Mouse (Mus musculus) limb, embryonic 15.5 days (tissue): ENCODE data around the gene Mtor. TPM values are rescaled to one million over a fixed set of nuclear protein-coding genes. Genes with fewer than 3 reads are reported as not detected.

Experiments
- ATAC-seq: fragments of 200-750 bp; cut with Nextera tagmentation; 2 replicates; pipeline ENCODE4 v1.8.0; 2017; ENCODE audit warnings: low read depth, moderate TSS enrichment; ENCODE audit not compliant: insufficient number of reproducible peaks, low FRiP score, low TSS enrichment
- H3K27ac ChIP-seq: fragments of 300-500 bp; sonication (generic); 2 replicates; pipeline ENCODE4 v1.5.1; 2015; ENCODE audit warnings: moderate library complexity, mild to moderate bottlenecking, inconsistent platforms
- H3K27me3 ChIP-seq: fragments of 300-500 bp; sonication (generic); 2 replicates; pipeline ENCODE4 v1.6.1; 2015; ENCODE audit warnings: inconsistent platforms
- H3K36me3 ChIP-seq: fragments of 300-500 bp; sonication (generic); 2 replicates; pipeline ENCODE4 v1.6.1; 2015; ENCODE audit warnings: inconsistent platforms
- H3K4me1 ChIP-seq: fragments of 300-500 bp; sonication (generic); 2 replicates; pipeline ENCODE4 v1.6.1; 2015; ENCODE audit warnings: inconsistent platforms
- H3K4me2 ChIP-seq: fragments of 300-500 bp; sonication (generic); 2 replicates; pipeline ENCODE4 v1.6.1; 2015; ENCODE audit warnings: mild to moderate bottlenecking, inconsistent platforms
- H3K4me3 ChIP-seq: fragments of 300-500 bp; sonication (generic); 2 replicates; pipeline ENCODE4 v1.5.1; 2015; ENCODE audit warnings: mild to moderate bottlenecking, inconsistent platforms
- H3K9ac ChIP-seq: fragments of 300-500 bp; sonication (generic); 2 replicates; pipeline ENCODE4 v1.6.1; 2015; ENCODE audit warnings: inconsistent platforms
- H3K9me3 ChIP-seq: fragments of 300-500 bp; sonication (generic); 2 replicates; pipeline ENCODE4 v1.6.1; 2016; ENCODE audit warnings: inconsistent platforms
- WGBS: fragments of 180-500 bp; shearing (Covaris S2); methylation state at CpG from one replicate; pipeline ENCODE4 v1.1.7; 2015; 5-methylcytosine and 5-hydroxymethylcytosine counted together
- polyA plus RNA-seq: library from polyadenylated mRNA; unstranded; fragments of >200 nt; fragmentation: Nextera tagmentation; extraction: Ambion mirVana; gene quantifications from 2 replicates; pipeline ENCODE4 v1.2.1, GENCODE M21; 2015

The Mtor gene
- polyA plus RNA-seq, 1 experiment from 2014 or later: 13.6 TPM

DNA sequence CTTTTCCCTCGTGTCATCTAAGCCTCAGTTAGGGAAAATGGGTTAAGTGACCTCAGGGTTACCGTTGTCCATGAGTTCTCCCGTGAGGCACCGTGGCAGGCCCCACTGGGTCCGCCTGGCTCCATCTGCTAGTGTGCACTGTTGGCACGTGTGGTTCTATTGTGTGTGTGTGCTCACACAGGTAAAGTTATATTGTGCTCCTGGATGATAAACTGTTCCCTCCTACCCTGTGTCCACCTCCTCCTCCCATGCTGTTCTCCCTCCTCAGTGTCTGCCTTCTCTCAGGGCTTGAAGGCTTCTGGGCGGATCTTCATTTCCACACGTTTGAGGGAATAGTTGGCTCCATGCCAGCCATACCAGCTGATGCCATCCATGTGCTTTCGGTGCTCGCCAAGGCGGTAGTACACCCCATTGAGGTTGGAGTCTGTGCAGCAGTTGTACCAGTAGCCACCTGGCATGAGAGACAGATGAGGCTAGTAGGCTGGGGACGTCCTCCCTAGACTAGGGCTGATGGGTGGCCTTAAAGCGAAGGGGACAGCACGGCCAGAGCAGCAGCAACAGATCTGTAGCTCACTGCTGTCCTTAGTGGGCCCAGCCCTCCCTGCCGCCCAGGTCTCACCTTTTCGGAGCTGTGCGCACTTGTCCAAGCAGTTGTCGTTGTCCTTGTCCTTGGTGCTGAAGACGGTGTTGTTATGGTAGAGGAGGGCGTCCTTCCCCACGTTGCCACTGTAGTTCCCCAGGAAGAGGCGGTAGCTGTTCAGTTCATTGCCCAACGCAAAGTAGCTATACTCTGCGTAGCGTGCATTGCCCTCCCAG, 47.7 kb downstream of the Mtor start:
- 82% methylated on average over 25 of the region's 25 CpGs for WGBS
- H3K4me3 ChIP-seq: no peak overlapping the region
- ATAC-seq: peak; percentile 37; the same call in 1 of the 2 replicates
- H3K27ac ChIP-seq: no peak overlapping the region
- H3K27me3 ChIP-seq: no peaks in the 10 kb centered on the region
- no peak overlapping the region for H3K9ac ChIP-seq
- H3K4me2 ChIP-seq: no peak overlapping the region
- peaks cover 7% of the 10 kb centered on the region; the same call in 1 of the 2 replicates for H3K4me1 ChIP-seq
- no peaks in the 10 kb centered on the region for H3K9me3 ChIP-seq
- peaks cover 68% of the 10 kb centered on the region for H3K36me3 ChIP-seq

DNA sequence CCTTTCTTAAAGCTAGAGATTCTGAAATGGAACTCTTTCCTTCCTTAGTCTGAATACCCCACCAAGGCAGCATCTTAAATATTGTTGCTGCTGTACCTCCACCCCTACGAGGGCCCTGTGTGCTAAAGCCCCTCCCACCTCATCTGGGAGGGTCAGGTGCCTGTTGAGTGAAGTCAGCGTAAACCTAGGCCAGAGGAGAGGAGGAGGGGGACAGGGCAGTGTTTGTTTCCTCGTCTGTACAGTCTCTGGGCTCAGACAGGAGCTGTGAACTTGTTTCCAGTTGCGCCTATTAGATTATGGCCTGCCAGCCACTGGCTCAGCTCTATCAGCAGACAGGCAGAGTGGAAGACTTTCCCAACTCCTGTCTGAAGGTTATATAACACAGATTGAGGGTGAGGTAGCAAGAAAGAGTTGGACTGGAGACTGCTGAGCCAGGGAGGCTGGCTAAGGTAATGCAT, 52.0 kb downstream of the Mtor start, which contains the start of gene Angptl7:
Gene Angptl7, minus strand, starts transcription at position 51 of the 458 bp plus-strand sequence.
- peaks cover 50% of the 10 kb centered on the region for H3K36me3 ChIP-seq
- no peaks in the 10 kb centered on the region for H3K27me3 ChIP-seq
- WGBS: 35% methylated on average over 4 of the region's 4 CpGs
- no peak for ATAC-seq
- peaks cover 18% of the 10 kb centered on the region for H3K4me1 ChIP-seq
- no peak within 1 kb of the TSS for H3K27ac ChIP-seq
- no peaks in the 10 kb centered on the region for H3K9me3 ChIP-seq
- no peak within 1 kb of the TSS for H3K4me2 ChIP-seq
- H3K4me3 ChIP-seq: no peak within 1 kb of the TSS
- H3K9ac ChIP-seq: no peak within 1 kb of the TSS

DNA sequence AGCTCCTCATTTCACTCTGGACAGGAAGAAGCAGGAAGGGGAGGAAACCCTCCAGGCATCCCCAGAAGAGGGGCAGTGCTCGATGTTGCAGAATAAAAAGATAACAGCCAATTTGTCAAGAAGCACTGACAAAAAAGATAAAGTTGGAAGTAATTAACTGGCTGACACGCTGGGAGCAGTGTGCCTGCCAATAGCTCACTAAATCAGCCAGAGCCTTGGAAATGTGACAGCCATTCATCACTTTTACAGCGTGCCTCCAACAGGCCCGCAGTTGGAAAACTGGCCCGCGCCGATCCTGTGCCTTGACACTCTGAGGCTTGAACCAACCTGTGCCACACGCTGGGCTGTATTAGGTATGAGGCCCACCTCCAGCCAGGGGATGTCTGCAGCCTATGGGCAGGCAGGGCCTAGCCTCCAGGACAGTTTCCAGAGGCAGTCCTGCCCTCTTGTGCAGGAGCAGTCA, 56.1 kb downstream of the Mtor start:
- peaks cover 43% of the 10 kb centered on the region for H3K36me3 ChIP-seq
- H3K9ac ChIP-seq: no peak overlapping the region
- H3K9me3 ChIP-seq: no peaks in the 10 kb centered on the region
- H3K27me3 ChIP-seq: no peaks in the 10 kb centered on the region
- no peak overlapping the region for H3K4me3 ChIP-seq
- H3K27ac ChIP-seq: no peak overlapping the region
- no peak overlapping the region for H3K4me2 ChIP-seq
- H3K4me1 ChIP-seq: peaks cover 22% of the 10 kb centered on the region
- 7% methylated on average over 8 of the region's 8 CpGs for WGBS
- no peak for ATAC-seq

DNA sequence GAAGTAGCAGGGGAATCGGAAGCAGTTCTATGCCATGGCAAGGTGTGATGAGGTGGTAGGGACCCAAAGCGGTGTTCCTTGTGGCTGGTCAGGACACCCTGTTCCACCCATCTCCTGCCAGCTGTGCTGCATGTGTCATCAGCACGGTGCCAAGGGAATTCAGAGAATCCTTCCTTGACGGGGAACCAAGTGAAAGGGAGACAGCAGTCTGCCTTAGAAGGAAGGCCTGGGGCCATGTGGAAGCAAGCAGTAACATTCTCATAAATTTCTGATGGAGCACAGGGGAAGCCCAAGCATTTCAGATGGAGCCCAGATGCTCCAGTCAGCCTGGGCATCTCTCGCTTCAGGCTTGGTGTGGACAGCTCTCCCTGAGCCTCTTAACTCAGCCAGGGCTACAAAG, 59.2 kb downstream of the Mtor start:
- Histone ChIP-seq H3K9ac (no peak overlapping the region), H3K27me3 (no peaks in the 10 kb centered on the region), H3K4me3 (no peak overlapping the region), H3K4me1 (peaks cover 23% of the 10 kb centered on the region), H3K4me2 (no peak overlapping the region), H3K27ac (no peak overlapping the region), H3K9me3 (no peaks in the 10 kb centered on the region), H3K36me3 (peaks cover 42% of the 10 kb centered on the region)
- ATAC-seq: no peak
- 57% methylated on average over 5 of the region's 5 CpGs for WGBS

DNA sequence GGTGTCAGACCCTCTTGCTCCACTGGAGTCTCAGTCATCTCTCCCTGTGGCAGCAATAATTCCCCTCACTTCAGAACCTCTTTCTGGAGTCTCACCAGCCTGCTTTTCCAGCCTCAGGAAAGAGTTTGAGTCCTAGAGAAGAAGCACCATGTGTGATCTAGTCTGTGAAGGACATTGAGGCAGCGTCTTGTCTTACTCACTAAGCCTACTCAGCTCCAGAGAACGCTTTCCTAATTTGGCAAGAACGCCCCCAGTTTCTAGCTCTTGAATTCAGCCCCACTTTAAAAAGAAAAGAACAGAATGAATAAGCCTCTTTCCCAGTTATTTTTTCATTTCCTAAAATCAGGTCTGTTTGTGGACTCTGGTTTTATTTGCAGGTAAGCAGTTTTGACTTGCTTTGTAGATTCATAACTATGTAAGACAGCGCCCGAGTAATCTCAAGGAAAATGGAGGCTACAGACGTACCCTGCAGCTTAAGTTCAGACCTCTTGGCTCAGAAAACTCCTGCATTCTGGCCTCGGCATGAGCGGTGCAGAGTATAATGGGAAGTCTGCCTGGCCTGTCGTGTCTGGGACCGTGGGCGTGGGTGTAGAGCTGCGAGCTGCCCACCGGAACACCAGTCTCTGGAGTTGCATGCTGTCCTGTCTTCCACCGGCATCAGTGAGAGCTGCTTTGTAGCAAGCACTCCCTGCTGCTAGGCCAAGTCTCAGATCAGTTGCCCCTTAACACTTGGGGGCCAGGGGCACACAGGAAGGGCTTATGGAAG, 59.9 kb downstream of the Mtor start:
- H3K4me1 ChIP-seq: peaks cover 23% of the 10 kb centered on the region
- no peak overlapping the region for H3K27ac ChIP-seq
- H3K4me2 ChIP-seq: no peak overlapping the region
- peaks cover 45% of the 10 kb centered on the region for H3K36me3 ChIP-seq
- no peak overlapping the region for H3K9ac ChIP-seq
- WGBS: 89% methylated on average over 14 of the region's 14 CpGs
- ATAC-seq: no peak
- H3K4me3 ChIP-seq: no peak overlapping the region
- H3K27me3 ChIP-seq: no peaks in the 10 kb centered on the region
- H3K9me3 ChIP-seq: no peaks in the 10 kb centered on the region

DNA sequence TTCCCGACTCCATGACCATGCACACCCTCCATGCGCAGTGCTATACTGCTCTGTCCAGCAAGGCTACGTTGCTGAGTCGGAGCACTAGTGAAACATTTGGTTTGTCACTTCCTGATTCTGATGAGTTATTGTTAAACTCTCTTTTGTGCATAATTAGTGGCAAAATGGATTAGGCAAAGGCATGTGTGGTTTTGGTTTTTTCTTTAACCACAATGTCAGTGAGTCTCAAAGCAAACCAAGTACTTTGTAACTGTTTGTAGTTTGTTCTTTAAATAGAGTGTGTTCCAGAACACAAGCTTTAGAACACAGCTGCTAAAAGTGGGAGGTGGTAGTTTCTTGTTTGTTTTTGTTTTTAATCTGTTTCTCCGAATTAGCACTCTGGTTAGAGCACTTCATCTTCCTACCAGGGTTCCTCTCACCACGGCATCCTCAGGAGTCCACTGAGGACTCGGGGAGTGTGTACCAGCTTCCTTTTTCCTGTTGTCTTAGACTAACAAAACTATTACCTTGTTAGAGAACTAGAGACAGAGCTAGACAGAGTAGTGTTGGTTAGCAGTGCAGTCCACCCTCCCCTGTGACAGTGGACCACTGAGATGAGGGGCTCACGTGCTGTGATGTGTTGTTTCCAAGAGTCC, 61.2 kb downstream of the Mtor start:
- no peaks in the 10 kb centered on the region for H3K27me3 ChIP-seq
- peak overlapping the region; percentile 38; the same call in 1 of the 2 replicates for H3K27ac ChIP-seq
- no peak overlapping the region for H3K4me3 ChIP-seq
- peaks cover 49% of the 10 kb centered on the region for H3K36me3 ChIP-seq
- no peak for ATAC-seq
- peaks cover 20% of the 10 kb centered on the region for H3K4me1 ChIP-seq
- H3K9ac ChIP-seq: no peak overlapping the region
- 74% methylated on average over 8 of the region's 8 CpGs for WGBS
- no peaks in the 10 kb centered on the region for H3K9me3 ChIP-seq
- H3K4me2 ChIP-seq: no peak overlapping the region

DNA sequence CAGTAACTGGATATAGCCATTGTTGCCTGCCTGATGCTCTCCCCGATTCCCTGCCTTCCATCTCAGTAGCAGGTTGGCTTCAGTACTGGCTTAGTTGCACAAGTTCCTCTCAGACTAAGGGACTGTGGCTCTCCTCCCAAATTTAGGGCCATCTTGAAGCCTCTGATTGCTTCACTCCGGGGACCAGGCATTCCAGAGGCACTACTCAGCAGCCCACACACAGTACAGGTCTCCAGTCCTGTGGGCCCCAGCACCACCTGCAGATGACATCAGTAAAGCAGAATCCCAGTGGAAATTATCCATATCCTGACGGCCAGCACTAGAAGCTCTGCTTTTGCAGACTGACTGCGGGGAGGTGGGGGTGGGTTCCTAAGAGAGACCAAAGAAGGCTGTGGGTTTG, 62.3 kb downstream of the Mtor start:
- Histone ChIP-seq H3K9ac (no peak overlapping the region), H3K4me3 (no peak overlapping the region), H3K27me3 (no peaks in the 10 kb centered on the region), H3K9me3 (no peaks in the 10 kb centered on the region), H3K4me1 (peaks cover 17% of the 10 kb centered on the region), H3K27ac (peak overlapping the region; percentile 18; the same call in 1 of the 2 replicates), H3K36me3 (peaks cover 58% of the 10 kb centered on the region), H3K4me2 (no peak overlapping the region)
- 0 out of 2 replicates have a peak, but pooled peaks have one; percentile 20 for ATAC-seq
- 53% methylated on average over 4 of the region's 4 CpGs for WGBS

DNA sequence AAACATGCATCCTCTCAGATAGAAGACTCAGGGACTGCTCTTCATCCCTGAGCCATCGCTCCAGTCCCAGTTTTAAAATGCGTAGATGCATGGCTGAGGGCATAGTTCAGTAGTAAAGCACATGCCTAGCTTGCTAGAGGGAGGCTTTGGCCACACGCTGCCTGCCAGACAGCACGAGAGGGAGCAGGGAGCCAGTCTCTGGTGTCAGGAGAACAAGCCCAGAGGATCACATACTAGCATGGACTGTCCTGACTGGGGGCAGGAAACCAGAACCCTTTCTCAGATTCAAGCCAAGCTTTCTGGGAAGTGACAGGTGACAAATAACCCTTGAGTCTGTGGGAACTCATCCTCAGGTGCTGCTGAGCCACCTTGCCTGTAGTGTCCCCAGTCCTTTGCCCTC, 62.9 kb downstream of the Mtor start:
- WGBS: 92% methylated on average over 4 of the region's 4 CpGs
- no peak overlapping the region for H3K9ac ChIP-seq
- H3K36me3 ChIP-seq: peaks cover 56% of the 10 kb centered on the region

DNA sequence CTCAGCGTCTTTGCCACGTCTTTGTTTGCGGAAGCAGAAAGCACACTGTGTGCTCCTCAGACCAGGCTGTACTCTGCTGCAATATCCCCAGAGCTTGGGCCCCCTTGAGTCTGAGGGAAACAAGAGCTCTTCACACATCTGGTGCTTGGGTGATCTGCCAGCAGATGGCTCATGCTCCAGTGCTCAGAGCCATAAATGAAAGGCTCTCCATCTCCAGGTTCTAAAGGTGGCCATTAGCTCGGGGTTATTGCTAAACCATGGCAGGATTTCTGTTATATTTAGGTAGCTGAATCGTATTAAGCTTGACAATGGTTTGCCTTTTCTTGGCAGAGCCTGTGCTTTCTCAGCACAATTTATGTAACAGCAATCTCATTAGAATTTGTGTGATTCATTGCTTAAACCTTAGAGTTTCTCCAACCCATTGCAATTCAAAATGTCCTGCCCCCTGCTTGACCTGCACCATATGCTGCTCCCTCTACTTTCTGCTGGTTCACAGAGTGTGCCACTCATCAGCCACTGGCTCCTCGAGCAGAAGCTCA, 64.7 kb downstream of the Mtor start:
- no peaks in the 10 kb centered on the region for H3K9me3 ChIP-seq
- H3K4me3 ChIP-seq: no peak overlapping the region
- peak overlapping the region; percentile 43 for H3K27ac ChIP-seq
- 65% methylated on average over 6 of the region's 6 CpGs for WGBS
- peaks cover 67% of the 10 kb centered on the region for H3K36me3 ChIP-seq
- no peaks in the 10 kb centered on the region for H3K27me3 ChIP-seq
- H3K9ac ChIP-seq: no peak overlapping the region
- no peak for ATAC-seq
- peaks cover 13% of the 10 kb centered on the region for H3K4me1 ChIP-seq
- no peak overlapping the region for H3K4me2 ChIP-seq

More for the DNA sequence above, 62.9 kb downstream of the Mtor start:
- Histone ChIP-seq H3K27ac (no peak overlapping the region), H3K27me3 (no peaks in the 10 kb centered on the region), H3K4me2 (no peak overlapping the region), H3K4me1 (peaks cover 17% of the 10 kb centered on the region), H3K4me3 (no peak overlapping the region), H3K9me3 (no peaks in the 10 kb centered on the region)
- no peak for ATAC-seq

DNA sequence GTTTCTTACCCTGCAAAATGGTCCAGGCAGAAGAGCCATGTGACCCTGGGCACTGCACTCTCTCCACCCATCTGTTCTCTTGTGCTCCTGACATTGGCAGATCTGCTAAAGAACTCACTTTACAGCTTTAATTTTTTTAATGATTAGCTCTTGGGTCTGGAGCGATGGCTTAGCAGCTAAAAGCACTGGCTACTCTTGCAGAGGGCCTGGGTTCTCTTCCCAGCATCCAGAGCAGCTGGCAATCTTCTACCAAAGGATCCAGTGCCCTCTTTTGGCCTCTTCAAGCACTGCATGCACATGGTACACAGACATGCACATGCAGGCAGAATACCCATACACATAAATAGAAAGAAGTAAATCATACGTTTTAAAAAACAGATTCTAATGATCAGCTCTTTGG, 66.9 kb downstream of the Mtor start:
- ATAC-seq: no peak
- Histone ChIP-seq H3K4me2 (no peak overlapping the region), H3K4me1 (peaks cover 9% of the 10 kb centered on the region), H3K4me3 (no peak overlapping the region), H3K27ac (no peak overlapping the region), H3K36me3 (peaks cover 74% of the 10 kb centered on the region), H3K9me3 (no peaks in the 10 kb centered on the region), H3K9ac (no peak overlapping the region), H3K27me3 (no peaks in the 10 kb centered on the region)
- 86% methylated on average over 2 of the region's 2 CpGs for WGBS

DNA sequence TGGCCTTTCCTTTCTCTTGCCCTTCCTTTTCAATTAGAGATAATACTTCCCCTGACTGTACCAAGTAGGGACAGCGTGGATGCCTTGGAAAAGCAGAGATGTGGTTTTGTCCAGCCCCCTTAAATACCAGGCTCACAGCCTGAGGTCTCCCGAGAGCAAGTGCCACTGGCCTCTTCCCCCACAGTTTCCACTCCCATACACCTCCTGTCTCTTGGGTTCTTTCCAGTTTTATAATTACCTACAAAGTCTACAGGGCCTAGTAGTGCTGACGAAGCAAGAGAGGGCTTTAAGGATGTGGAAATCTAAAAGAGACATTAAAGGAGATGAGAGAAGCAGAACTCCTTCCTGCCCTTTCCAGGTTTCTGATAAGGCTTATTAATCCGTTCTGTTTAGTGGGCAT, 69.4 kb downstream of the Mtor start:
- Histone ChIP-seq H3K27me3 (no peaks in the 10 kb centered on the region), H3K36me3 (peaks cover 80% of the 10 kb centered on the region), H3K9me3 (no peaks in the 10 kb centered on the region), H3K27ac (no peak overlapping the region), H3K4me2 (no peak overlapping the region), H3K9ac (no peak overlapping the region), H3K4me1 (0 out of 2 replicates have a peak, but pooled peaks cover 5% of the 10 kb centered on the region), H3K4me3 (no peak overlapping the region)
- 55% methylated on average over 4 of the region's 4 CpGs for WGBS
- ATAC-seq: no peak
